Mouse (Mus musculus) cerebellum, postnatal 14 days (tissue): ENCODE results near the gene Pard3.

Experiments used
- DNase-seq, 2 experiments: peaks; one replicate each; pipeline ENCODE4 v3.0.0; 2021; ENCODE audit warnings: mixed read lengths in 2 of 2

Pard3 gene

GRCm38 (mm10) chr8:127512001-127512573 lies 448.4 kb downstream of the Pard3 start:
- no peak for DNase-seq

- DNase-seq: no peak
These were observed 448.9 kb downstream of the Pard3 start for GRCm38 (mm10) chr8:127512580-127512979.

DNA sequence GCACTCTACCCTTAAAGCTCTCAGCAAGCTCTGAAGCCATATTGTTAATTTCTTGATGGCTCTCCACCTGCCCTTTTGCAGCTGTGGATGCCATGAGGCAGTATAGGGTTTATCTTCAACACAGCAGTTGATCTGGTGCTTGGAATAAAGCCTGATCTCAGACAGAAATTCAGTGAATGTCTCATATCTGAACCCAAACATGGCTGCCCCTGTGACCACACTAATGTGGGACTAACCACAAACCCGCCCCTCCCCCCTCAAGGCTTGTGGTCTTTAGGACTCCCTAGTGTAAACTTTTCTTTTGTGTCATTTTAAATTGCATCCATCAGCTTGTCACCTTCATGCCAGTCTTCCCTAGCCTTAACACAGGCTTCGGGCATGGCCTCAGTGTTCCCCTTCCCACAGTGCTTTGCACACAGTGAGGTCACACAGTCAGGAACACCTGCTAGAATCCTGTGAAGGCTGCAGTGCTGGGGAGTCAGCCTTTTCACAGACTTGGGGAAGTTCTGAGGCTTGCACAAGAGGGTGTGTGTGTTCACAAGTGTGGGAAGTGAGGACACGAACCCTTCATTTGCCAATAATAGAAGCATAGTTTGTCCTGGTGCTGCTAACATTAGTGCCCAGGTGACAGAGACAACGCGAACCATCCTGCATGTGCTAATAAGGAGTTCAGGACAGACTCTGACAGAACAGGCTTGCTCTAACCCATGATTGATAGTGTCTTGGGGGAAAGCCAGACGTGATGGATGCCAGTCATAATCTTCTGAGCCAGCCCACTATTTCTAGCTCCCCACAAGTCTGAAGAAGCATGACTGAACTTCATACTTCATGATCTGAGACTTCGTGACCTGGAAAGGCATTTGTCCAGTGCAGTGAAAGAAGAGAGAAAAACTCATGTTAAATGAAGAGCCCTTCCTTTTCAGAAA lies 451.4 kb downstream of the Pard3 start:
- no peak for DNase-seq

DNA sequence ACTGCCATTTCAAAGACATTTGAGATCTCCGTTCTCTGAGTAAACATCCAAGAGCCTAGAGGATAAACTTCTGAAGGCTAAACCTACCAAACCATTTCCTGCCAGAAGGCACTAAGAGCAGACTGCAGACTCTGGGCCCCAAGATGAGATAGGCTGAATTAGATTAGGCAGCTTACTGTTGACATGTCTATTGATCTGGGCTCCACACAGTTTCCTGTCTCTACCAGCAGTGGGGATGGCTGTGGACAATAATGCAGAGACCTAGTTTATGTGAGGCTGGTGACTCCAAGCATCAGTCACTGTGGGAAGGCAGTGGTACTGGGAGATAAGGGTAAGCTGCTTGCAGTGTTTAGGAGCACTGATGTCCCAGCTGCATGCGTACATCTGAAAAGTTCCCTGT lies 452.4 kb downstream of the Pard3 start:
- no peak for DNase-seq

GRCm38 (mm10) chr8:127525673-127526072 lies 462.0 kb downstream of the Pard3 start:
- no peak for DNase-seq

- DNase-seq: no peak
These were observed 464.6 kb downstream of the Pard3 start for GRCm38 (mm10) chr8:127528315-127528714.

- DNase-seq: peak; percentile 54 to 72
These were observed 466.1 kb downstream of the Pard3 start for GRCm38 (mm10) chr8:127529746-127530145.

DNA sequence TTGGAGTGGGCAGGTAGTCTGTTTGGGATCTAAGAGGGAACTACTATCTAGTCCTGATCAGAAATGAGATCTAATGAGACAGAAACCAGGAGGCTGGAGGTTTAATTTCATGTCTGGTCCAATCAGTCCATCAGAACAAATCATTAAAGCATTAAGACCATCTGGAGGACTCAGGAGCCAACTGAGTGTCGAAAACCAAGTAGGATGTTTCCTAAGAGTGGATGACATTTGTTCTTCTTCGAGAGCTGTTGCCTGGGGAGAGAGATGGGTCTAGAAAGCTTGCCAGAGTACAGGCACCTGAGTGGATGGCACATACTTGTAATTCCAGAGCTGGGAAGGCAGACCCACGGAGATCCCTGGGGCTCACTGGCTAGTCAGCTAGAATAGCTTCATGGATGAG lies 468.2 kb downstream of the Pard3 start:
- peak in 1 of 2 experiments; percentile 17 for DNase-seq

GRCm38 (mm10) chr8:127534789-127535188 lies 471.1 kb downstream of the Pard3 start:
- peak; percentile 20 to 23 for DNase-seq

DNA sequence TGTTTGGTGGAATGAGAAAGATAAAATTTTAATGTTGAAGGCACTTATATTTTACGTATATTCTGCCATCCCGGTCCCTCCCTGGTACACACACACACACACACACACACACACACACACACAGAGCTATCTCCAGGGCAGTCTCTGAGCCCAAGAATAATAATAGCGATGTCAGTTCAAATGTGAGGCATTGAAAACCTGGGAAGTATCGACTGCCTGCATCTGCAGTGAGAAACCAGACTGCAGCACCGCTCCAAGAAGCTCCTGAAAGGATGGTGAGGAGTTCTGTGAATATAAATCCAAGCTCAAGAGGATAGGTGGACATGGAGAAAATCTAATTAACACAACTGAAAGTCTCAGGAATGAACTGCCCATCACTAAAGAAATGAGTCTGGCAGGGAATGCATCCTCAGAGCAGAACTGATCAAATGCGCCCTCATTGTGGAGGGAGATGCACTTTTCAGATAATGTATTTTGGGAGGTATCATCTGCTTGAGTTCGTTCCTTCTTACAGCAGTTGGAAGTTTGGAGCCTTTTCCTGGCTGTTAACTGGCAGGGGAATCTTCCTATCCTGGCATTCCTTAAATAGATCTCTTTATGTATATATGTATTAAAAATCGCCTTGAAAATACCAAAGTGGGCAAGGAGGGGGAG lies 471.6 kb downstream of the Pard3 start:
- peak in 1 of 2 experiments; percentile 9 for DNase-seq

DNA sequence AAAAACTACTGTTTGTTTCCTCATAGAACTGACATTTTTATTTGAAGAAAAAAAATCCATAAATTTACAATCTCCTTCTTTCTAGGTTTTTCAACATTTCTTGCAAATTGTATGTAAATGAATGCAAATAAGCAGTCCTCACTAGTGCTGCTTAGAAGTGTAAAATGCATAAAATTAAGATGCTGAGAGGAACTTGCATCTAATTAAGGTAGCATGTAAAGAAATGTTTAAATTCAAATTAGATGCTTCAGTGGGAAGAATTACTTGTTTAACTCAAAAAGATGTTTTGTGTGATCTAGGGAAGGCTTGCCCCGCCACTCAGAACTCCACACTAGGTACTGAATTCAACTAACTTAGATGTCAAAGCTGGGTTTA lies 472.1 kb downstream of the Pard3 start:
- DNase-seq: no peak

- DNase-seq: no peak
These were observed 476.1 kb downstream of the Pard3 start for GRCm38 (mm10) chr8:127539803-127540202.

GRCm38 (mm10) chr8:127540273-127540672 lies 476.6 kb downstream of the Pard3 start:
- DNase-seq: no peak

- DNase-seq: no peak
These were observed 478.5 kb downstream of the Pard3 start for GRCm38 (mm10) chr8:127542162-127542561.

DNA sequence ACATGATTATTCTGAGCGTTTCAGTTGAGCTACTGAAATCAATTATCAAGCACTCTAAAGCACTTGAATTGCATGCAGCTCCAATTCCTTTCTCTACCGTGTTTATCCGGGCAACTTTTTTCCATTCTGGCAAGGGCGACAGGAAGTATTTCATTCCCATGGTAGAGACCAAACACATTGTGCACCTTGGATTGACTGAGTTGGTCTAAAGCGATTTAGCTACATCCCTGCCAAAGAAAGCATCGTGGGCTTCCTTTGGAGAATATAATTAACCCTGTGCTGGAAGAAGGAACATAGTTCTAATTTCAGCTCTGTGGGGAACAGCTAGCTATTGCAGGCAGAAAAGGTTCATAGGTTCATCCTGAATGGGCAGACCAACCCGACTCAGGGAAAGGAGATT lies 480.0 kb downstream of the Pard3 start:
- DNase-seq: no peak

GRCm38 (mm10) chr8:127546161-127546560 lies 482.5 kb downstream of the Pard3 start:
- no peak for DNase-seq

DNA sequence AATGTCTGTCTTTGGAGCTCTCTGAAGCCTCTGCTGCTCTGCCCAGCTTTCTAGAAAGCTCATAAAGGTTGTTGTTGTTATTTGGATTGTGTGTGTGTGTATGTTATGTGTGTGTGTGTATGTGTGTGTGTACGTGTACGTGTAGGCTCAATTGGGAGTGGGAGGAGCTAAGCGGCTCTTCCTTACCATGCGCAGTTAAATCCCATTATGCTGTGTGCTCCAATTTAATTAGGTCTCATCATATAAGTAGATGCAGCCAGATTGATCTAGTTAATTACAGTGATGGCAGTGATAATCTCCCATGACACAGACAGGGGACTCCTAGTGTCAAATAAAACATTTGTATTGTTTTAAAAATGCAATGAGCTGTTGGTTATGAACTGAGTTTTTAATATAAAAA lies 487.2 kb downstream of the Pard3 start:
- no peak for DNase-seq

DNA sequence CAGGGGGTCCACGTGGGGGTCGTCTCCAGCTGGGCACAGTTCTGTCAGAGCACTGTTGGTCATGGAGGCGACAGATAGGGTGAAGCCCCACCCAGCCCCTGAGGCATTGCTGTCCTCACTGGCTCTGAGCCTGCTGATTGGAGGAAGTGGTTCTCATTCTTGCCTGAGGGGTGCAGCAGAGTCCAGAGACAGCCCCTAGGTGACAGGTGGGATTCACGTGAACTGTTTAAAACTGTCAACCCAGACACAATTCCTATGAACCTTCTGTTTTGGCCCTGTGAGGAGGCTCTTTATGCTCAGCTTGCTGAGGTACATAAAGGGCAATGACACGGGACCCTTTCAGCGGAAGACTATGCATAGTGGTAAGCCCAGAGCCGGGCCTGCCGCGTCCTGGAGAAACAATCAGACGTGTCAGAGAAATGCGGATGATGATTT lies 488.5 kb downstream of the Pard3 start:
- DNase-seq: peak; percentile 22 to 44

GRCm38 (mm10) chr8:127552836-127553235 lies 489.1 kb downstream of the Pard3 start:
- DNase-seq: no peak

- DNase-seq: no peak
These were observed 489.9 kb downstream of the Pard3 start for GRCm38 (mm10) chr8:127553582-127553981.

DNA sequence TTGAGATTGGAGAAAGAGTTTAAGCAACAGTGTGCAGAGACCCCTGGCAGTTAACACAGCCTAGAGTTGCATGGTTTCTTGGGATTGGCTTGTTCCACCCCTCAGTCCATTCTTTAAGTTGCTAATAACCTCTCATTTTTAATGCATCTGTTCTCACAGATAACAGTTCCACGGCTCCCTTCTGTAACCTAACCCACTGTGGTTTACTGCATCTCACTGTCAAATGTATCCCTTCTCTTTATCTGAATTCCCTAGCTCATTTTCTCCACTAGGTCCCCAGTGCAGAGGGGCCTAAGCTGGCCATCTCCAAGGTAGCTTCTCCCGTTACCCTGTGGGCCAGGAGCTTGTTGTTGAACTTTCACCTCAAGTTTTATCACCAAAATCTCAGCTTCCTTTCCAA lies 492.1 kb downstream of the Pard3 start:
- no peak for DNase-seq

GRCm38 (mm10) chr8:127556964-127557363 lies 493.3 kb downstream of the Pard3 start:
- DNase-seq: no peak

DNA sequence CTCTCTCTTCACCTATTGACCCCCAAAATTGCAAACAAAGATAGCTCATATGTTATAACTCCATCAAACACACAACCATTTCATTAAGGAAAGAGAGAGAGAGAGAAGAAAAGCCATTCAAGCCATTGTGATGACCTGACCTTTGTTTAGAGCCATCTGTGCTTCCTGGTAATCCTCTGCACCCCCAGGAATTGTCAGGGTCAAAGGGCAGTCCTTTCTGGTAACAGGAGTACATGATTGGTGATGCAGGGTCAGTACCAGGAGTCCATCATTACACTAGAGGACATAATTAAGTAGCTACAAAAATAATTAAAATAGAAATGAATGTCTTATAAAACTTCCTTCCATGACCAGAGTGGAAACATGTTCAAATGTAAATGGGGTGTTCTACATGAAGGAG lies 493.9 kb downstream of the Pard3 start:
- DNase-seq: no peak

GRCm38 (mm10) chr8:127563634-127564033 lies 499.9 kb downstream of the Pard3 start:
- DNase-seq: no peak
